Mouse (Mus musculus) ES-E14 (cell line): ENCODE measurements around the gene Rd3l. TPM values are rescaled to one million over a fixed set of nuclear protein-coding genes. Genes with fewer than 3 reads are reported as not detected.
"Not testable (repeated sequence)": the region's sequence is repeated elsewhere in the genome, so short reads cannot be mapped to it uniquely, and the experiment has no call there.

Experiments
- DNase-seq: peaks from one replicate; pipeline ENCODE4 v3.0.0-alpha.2; 2013; ENCODE audit warnings: low read depth, low spot score
- H3K27ac ChIP-seq: 2 replicates; pipeline ENCODE4 v1.5.1; 2012; ENCODE audit warnings: low read depth, mild to moderate bottlenecking, low read length, moderate library complexity, mixed read lengths; ENCODE audit not compliant: poor library complexity, insufficient read depth, severe bottlenecking
- H3K36me3 ChIP-seq: 2 replicates; pipeline ENCODE4 v1.6.1; 2012; ENCODE audit warnings: mild to moderate bottlenecking, low read length, moderate library complexity, mixed read lengths; ENCODE audit not compliant: control insufficient read depth, poor library complexity, insufficient read depth, severe bottlenecking
- H3K4me1 ChIP-seq, 2 experiments: fragments of 150-350 bp in 1 of 2; sonication (generic) in 1 of 2; 2 replicates each; pipeline ENCODE4 v1.6.1; 2012; ENCODE audit warnings: low read length in 2 of 2, mild to moderate bottlenecking in 1 of 2, mixed read lengths in 1 of 2; ENCODE audit not compliant: control insufficient read depth in 2 of 2, insufficient read depth in 2 of 2, poor library complexity in 1 of 2
- H3K4me3 ChIP-seq, 2 experiments: fragments of 150-350 bp in 1 of 2; sonication (generic) in 1 of 2; 2 replicates each; pipeline ENCODE4 v1.5.1; 2012; ENCODE audit warnings: low read length in 2 of 2, low read depth in 1 of 2, mild to moderate bottlenecking in 1 of 2, mixed read lengths in 1 of 2; ENCODE audit not compliant: insufficient read depth in 1 of 2, poor library complexity in 1 of 2, severe bottlenecking in 1 of 2
- H3K9ac ChIP-seq: 2 replicates; pipeline ENCODE4 v1.6.1; 2012; ENCODE audit warnings: low read depth, mild to moderate bottlenecking, low read length, mixed read lengths; ENCODE audit not compliant: poor library complexity, insufficient read depth, severe bottlenecking
- H3K9me3 ChIP-seq: fragments of 150-350 bp; sonication (generic); 2 replicates; pipeline ENCODE4 v1.6.1; 2012; ENCODE audit warnings: low read depth, mild to moderate bottlenecking, low read length; ENCODE audit not compliant: control insufficient read depth, insufficient read depth
- CHD2 ChIP-seq: IDR thresholded peaks from 2 replicates; pipeline ENCODE4 v1.6.1; 2014; ENCODE audit warnings: mild to moderate bottlenecking, low read depth, low read length, inconsistent platforms
- HCFC1 ChIP-seq: IDR thresholded peaks from 2 replicates; pipeline ENCODE4 v1.6.1; 2012; ENCODE audit warnings: low read length, inconsistent platforms, borderline replicate concordance; ENCODE audit not compliant: insufficient read depth
- MAFK ChIP-seq: IDR thresholded peaks from 2 replicates; pipeline ENCODE4 v1.6.1; 2014; ENCODE audit warnings: mild to moderate bottlenecking, low read depth, low read length, inconsistent platforms; ENCODE audit not compliant: insufficient read depth
- ZC3H11A ChIP-seq: IDR thresholded peaks from 2 replicates; pipeline ENCODE4 v1.6.1; 2012; ENCODE audit warnings: low read depth, mild to moderate bottlenecking, inconsistent platforms, low read length, borderline replicate concordance
- ZNF384 ChIP-seq: IDR thresholded peaks from 2 replicates; pipeline ENCODE4 v1.6.1; 2012; ENCODE audit warnings: low read depth, low read length, inconsistent platforms
- in situ Hi-C, 2 experiments: fragments of 600-800 bp; cut with MboI; formaldehyde crosslinking; loops; one replicate each; pipeline ENCODE4 v1.15.1; 2025; ENCODE audit warnings: low sequenced_read_pairs in 2 of 2, inconsistent platforms in 1 of 2; ENCODE audit not compliant: unreplicated experiment in 2 of 2
- total RNA-seq: library from RNA; depleted of rRNA; stranded (reverse); fragments of 300-350 nt; gene quantifications from 2 replicates; pipeline ENCODE4 v1.2.3, GENCODE M21; 2012

Gene Rd3l
- total RNA-seq, 1 experiment: not detected

- Histone ChIP-seq H3K27ac (no peak overlapping the region; the same call in 1 of the 2 replicates), H3K4me1 (peaks cover 2 to 18% of the 10 kb centered on the region in 2 experiments; a peak in 3 of 4 replicates), H3K9me3 (no peaks in the 10 kb centered on the region), H3K36me3 (no peaks in the 10 kb centered on the region), H3K4me3 (no peak overlapping the region), H3K9ac (no peak overlapping the region)
- TF ChIP-seq ZC3H11A (no peak; the same call in 1 of the 2 replicates), CHD2 (no peak), MAFK (no peak), ZNF384 (no peak), HCFC1 (no peak)
- in situ Hi-C loops: no loop called here
- no peak for DNase-seq
Observed at GRCm38 (mm10) chr12:111946716-111947115, 34.4 kb downstream of the Rd3l start.

DNA sequence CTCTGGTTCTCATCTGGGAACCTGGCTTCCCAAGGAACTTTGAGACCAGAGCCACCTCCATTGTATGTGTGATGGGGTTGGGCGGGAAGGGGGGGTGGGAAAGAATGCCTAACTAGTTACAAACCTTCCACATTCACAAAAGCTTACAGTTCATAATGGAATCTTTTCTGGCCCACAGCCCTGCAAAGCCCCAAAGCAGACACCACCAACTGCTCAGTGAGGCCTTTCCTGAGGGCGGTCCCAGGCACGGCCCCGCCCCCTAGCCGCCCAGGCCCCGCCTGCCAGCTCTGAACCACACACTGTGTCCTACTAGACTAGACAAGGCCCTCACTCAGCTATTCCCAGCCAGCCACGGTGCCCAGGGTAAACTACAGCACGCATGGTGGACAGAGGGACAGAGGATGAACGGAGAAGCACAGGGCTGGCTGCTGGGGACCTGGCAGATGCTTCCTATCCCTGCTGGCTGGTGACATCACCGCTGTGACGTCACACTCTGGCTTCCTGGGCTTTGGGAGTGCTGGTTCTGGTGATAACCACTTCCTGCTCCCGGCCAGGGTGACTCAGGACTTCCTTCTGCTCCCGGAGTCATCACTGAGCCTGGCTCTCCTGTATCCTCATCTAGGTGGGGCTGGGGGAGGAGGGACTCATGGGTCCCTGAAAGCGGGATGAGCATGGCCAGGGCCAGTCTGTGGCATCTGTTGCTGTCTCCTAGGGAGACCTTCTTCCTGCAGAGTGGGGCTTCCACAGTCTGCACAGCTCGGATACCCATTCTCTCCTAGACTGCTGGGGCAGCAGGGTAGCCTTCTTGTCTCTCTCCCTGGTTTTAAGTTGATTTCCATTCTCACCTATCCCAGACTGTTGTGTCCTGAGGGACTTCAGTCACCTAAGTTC is 35.1 kb downstream of the Rd3l start:
- H3K36me3 ChIP-seq, H3K9ac ChIP-seq, in situ Hi-C loops, H3K27ac ChIP-seq, H3K9me3 ChIP-seq, DNase-seq, H3K4me3 ChIP-seq: not testable (repeated sequence)
- H3K4me1 ChIP-seq: peaks cover 2 to 18% of the 10 kb centered on the region in 2 experiments; a peak in 3 of 4 replicates

DNA sequence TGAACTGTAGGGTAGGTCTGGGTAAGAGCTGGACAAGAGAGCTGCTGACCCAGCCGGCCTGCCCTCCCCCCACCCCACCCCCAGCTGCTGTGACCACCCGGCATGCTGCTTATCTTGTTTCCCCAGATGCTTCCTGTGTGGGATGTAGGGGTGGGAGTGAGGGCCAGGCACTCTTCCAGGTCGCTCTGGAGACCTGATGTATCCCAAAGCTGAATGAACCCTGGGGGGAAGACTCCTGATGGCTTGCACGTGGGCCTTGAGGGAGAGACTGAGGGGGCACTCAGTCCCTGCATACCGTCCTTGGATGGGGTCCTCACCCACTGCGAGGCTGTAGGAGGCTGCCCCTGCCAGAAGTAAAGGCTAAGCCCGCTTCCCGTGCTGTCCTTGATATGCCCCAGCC is 36.0 kb downstream of the Rd3l start:
- H3K9me3 ChIP-seq: no peaks in the 10 kb centered on the region
- H3K9ac ChIP-seq: no peak overlapping the region
- H3K36me3 ChIP-seq: no peaks in the 10 kb centered on the region
- TF ChIP-seq MAFK (no peak), CHD2 (no peak), ZNF384 (no peak), HCFC1 (no peak), ZC3H11A (no peak)
- H3K4me3 ChIP-seq: no peak overlapping the region
- peaks cover 2 to 18% of the 10 kb centered on the region in 2 experiments; a peak in 3 of 4 replicates for H3K4me1 ChIP-seq
- in situ Hi-C loops: no loop called here
- no peak overlapping the region for H3K27ac ChIP-seq
- no peak for DNase-seq

DNA sequence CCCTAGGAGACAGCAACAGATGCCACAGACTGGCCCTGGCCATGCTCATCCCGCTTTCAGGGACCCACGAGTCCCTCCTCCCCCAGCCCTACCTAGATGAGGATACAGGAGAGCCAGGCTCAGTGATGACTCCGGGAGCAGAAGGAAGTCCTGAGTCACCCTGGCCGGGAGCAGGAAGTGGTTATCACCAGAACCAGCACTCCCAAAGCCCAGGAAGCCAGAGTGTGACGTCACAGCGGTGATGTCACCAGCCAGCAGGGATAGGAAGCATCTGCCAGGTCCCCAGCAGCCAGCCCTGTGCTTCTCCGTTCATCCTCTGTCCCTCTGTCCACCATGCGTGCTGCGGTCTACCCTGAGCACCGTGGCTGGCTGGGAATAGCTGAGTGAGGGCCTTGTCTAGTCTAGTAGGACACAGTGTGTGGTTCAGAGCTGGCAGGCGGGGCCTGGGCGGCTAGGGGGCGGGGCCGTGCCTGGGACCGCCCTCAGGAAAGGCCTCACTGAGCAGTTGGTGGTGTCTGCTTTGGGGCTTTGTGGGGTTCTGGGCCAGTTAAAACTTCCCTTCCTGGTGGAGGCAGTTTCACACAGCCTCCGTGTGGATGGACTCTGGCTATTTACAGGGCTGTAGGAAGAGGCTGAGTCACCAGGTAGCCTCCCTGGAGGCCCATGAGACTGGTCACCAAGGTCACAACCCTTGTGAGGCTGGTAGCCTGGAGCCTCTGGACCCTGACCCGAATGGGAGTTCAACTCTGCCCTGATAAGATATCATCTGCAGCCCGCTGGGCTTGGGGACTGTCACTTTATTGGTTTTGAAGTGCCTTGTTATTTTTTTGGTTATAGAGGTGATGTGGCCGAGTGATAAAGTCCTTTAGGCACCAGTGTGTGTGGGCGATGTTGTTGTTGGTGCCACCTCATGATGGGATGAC is 36.8 kb downstream of the Rd3l start:
- H3K9me3 ChIP-seq, in situ Hi-C loops, H3K9ac ChIP-seq, DNase-seq, H3K27ac ChIP-seq, H3K36me3 ChIP-seq: not testable (repeated sequence)
- peaks cover 2 to 18% of the 10 kb centered on the region in 2 experiments; a peak in 3 of 4 replicates for H3K4me1 ChIP-seq
- H3K4me3 ChIP-seq: peak overlapping the region in 1 of 2 experiments; percentile 14; a peak in 2 of 4 replicates
